In genomic region chr14:61743855-61744408, GRCm38 (mm10) we compare ENCODE assay signal across 13 mouse cellular contexts.
DNase-seq lines count a peak whose midpoint lies in the region; ATAC-seq and TF ChIP-seq lines count a peak whose summit lies in the region.
"Had no signal": no experiment of that assay in that cellular context is flagged by ENCODE, and none has a peak within 500 bp of the region (broad histone marks: within the 10 kb centered on the region; RNA-seq: fewer than 3 reads in every experiment).

No protein-coding gene starts in this region.

- H3K27ac ChIP-seq in forebrain, embryonic 14.5 days (ENCODE audit: low read depth, low read length) = no peak overlapping the region
- no peak overlapping the region for H3K27ac ChIP-seq in forebrain, embryonic 13.5 days
- H3K27ac ChIP-seq in midbrain, embryonic 14.5 days (replicated peaks; ENCODE audit: low read depth, low read length) = no peak overlapping the region
- no peak overlapping the region for H3K27ac ChIP-seq in midbrain, postnatal 0 days (ENCODE audit: low read depth, low read length)
- H3K27ac ChIP-seq in heart, embryonic 15.5 days = no peak overlapping the region
- H3K27ac ChIP-seq: embryonic facial prominence, embryonic 13.5 days; hindbrain, embryonic 13.5 days had no signal

- no peaks in the 10 kb centered on the region for H3K27me3 ChIP-seq in forebrain, embryonic 14.5 days (replicated peaks; ENCODE audit: control insufficient read depth, insufficient read depth, low read length)
- no peaks in the 10 kb centered on the region for H3K27me3 ChIP-seq in forebrain, embryonic 13.5 days
- H3K27me3 ChIP-seq in midbrain, embryonic 14.5 days (ENCODE audit: control insufficient read depth, insufficient read depth, low read length) = no peaks in the 10 kb centered on the region
- H3K27me3 ChIP-seq in midbrain, postnatal 0 days (ENCODE audit: insufficient read depth, low read length) = no peaks in the 10 kb centered on the region
- H3K27me3 ChIP-seq in heart, embryonic 15.5 days = no peaks in the 10 kb centered on the region
- H3K27me3 ChIP-seq: embryonic facial prominence, embryonic 13.5 days; hindbrain, embryonic 13.5 days had no signal

- no peak for TF ChIP-seq CTCF in midbrain, postnatal 0 days (IDR thresholded peaks at IDR 0.05)

- H3K36me3 ChIP-seq in forebrain, embryonic 14.5 days (ENCODE audit: control insufficient read depth, insufficient read depth, low read length) = no peaks in the 10 kb centered on the region
- H3K36me3 ChIP-seq in forebrain, embryonic 13.5 days (ENCODE audit: poor library complexity, severe bottlenecking) = no peaks in the 10 kb centered on the region
- no peaks in the 10 kb centered on the region for H3K36me3 ChIP-seq in midbrain, embryonic 14.5 days (ENCODE audit: control insufficient read depth, insufficient read depth, low read length)
- H3K36me3 ChIP-seq in midbrain, postnatal 0 days (ENCODE audit: insufficient read depth, low read length) = no peaks in the 10 kb centered on the region
- no peaks in the 10 kb centered on the region for H3K36me3 ChIP-seq in heart, embryonic 15.5 days
- H3K36me3 ChIP-seq: embryonic facial prominence, embryonic 13.5 days; hindbrain, embryonic 13.5 days had no signal

- H3K9me3 ChIP-seq in forebrain, embryonic 14.5 days (replicated peaks; ENCODE audit: control insufficient read depth, low read length) = no peaks in the 10 kb centered on the region
- H3K9me3 ChIP-seq in forebrain, embryonic 13.5 days (replicated peaks) = no peaks in the 10 kb centered on the region
- no peaks in the 10 kb centered on the region for H3K9me3 ChIP-seq in midbrain, embryonic 14.5 days (ENCODE audit: control insufficient read depth, low read length)
- H3K9me3 ChIP-seq in midbrain, postnatal 0 days (ENCODE audit: low read length) = no peaks in the 10 kb centered on the region
- no peaks in the 10 kb centered on the region for H3K9me3 ChIP-seq in heart, embryonic 15.5 days (replicated peaks)
- H3K9me3 ChIP-seq: hindbrain, embryonic 13.5 days had no signal

- intact Hi-C loops in left cerebral cortex, postnatal 10 days (cut with DNase I) = no loop called here

- peak; percentile 36 for DNase-seq in forebrain, embryonic 14.5 days (ENCODE audit: low spot score)
- peak; percentile 7 for DNase-seq in midbrain, embryonic 14.5 days
- no peak for DNase-seq in midbrain, postnatal 0 days (ENCODE audit: low spot score)
- no peak for DNase-seq in left cerebral cortex, postnatal 10 days (ENCODE audit: extremely low spot score in 1 of 2, low spot score in 2 of 2)
- DNase-seq in right cerebral cortex, postnatal 4 days = no peak
- no peak for DNase-seq in left cerebral cortex, adult 11 months (ENCODE audit: low spot score)
- DNase-seq: cerebellum, adult 11 months; lung, embryonic 14.5 days; thymus, postnatal 4 days had no signal

- WGBS in forebrain, embryonic 14.5 days = 27% methylated on average over 4 of the region's 4 CpGs
- WGBS in forebrain, embryonic 13.5 days = 30% methylated on average over 4 of the region's 4 CpGs
- WGBS in midbrain, embryonic 14.5 days = 39% methylated on average over 4 of the region's 4 CpGs
- WGBS in midbrain, postnatal 0 days = 46% methylated on average over 4 of the region's 4 CpGs
- WGBS in heart, embryonic 15.5 days = 12% methylated on average over 4 of the region's 4 CpGs

- peaks cover 6% of the 10 kb centered on the region for H3K4me1 ChIP-seq in forebrain, embryonic 14.5 days (ENCODE audit: control insufficient read depth, insufficient read depth, low read length)
- H3K4me1 ChIP-seq in forebrain, embryonic 13.5 days = peaks cover 14% of the 10 kb centered on the region
- H3K4me1 ChIP-seq in midbrain, embryonic 14.5 days (ENCODE audit: control insufficient read depth, insufficient read depth, low read length) = 0 out of 2 replicates have a peak, but pooled peaks cover 2% of the 10 kb centered on the region
- H3K4me1 ChIP-seq in midbrain, postnatal 0 days (ENCODE audit: insufficient read depth, low read length) = no peaks in the 10 kb centered on the region
- 0 out of 2 replicates have a peak, but pooled peaks cover 6% of the 10 kb centered on the region for H3K4me1 ChIP-seq in heart, embryonic 15.5 days (replicated peaks)
- H3K4me1 ChIP-seq: embryonic facial prominence, embryonic 13.5 days had no signal

- peak; percentile 42; the same call in 1 of the 2 replicates for ATAC-seq in forebrain, embryonic 14.5 days
- ATAC-seq in forebrain, embryonic 13.5 days = no peak
- ATAC-seq in midbrain, embryonic 14.5 days (ENCODE audit: low FRiP score, low TSS enrichment) = no peak
- ATAC-seq in midbrain, postnatal 0 days (ENCODE audit: low FRiP score) = no peak
- ATAC-seq in heart, embryonic 15.5 days (replicated peaks; ENCODE audit: insufficient number of reproducible peaks, insufficient read depth, low FRiP score, low read depth) = 0 out of 2 replicates have a peak, but pooled peaks have one; percentile 14

- H3K9ac ChIP-seq in forebrain, embryonic 14.5 days (ENCODE audit: low read length) = no peak overlapping the region
- H3K9ac ChIP-seq in forebrain, embryonic 13.5 days = no peak overlapping the region
- H3K9ac ChIP-seq in midbrain, embryonic 14.5 days (replicated peaks; ENCODE audit: low read length) = no peak overlapping the region
- no peak overlapping the region for H3K9ac ChIP-seq in midbrain, postnatal 0 days (replicated peaks; ENCODE audit: low read length, poor library complexity, severe bottlenecking)
- no peak overlapping the region for H3K9ac ChIP-seq in heart, embryonic 15.5 days
- H3K9ac ChIP-seq: embryonic facial prominence, embryonic 13.5 days; hindbrain, embryonic 13.5 days; lung, embryonic 14.5 days had no signal

- no peak overlapping the region for H3K4me3 ChIP-seq in forebrain, embryonic 14.5 days (ENCODE audit: low read depth, low read length)
- no peak overlapping the region for H3K4me3 ChIP-seq in forebrain, embryonic 13.5 days
- H3K4me3 ChIP-seq in midbrain, embryonic 14.5 days (replicated peaks; ENCODE audit: low read depth, low read length) = no peak overlapping the region
- no peak overlapping the region for H3K4me3 ChIP-seq in midbrain, postnatal 0 days (ENCODE audit: low read depth, low read length)
- H3K4me3 ChIP-seq in heart, embryonic 15.5 days = no peak overlapping the region
- H3K4me3 ChIP-seq: embryonic facial prominence, embryonic 13.5 days; hindbrain, embryonic 13.5 days had no signal

- no peak overlapping the region for H3K4me2 ChIP-seq in forebrain, embryonic 14.5 days (ENCODE audit: low read length)
- no peak overlapping the region for H3K4me2 ChIP-seq in forebrain, embryonic 13.5 days
- no peak overlapping the region for H3K4me2 ChIP-seq in midbrain, embryonic 14.5 days (ENCODE audit: low read length)
- no peak overlapping the region for H3K4me2 ChIP-seq in midbrain, postnatal 0 days (ENCODE audit: low read depth, low read length, poor library complexity, severe bottlenecking)
- no peak overlapping the region for H3K4me2 ChIP-seq in heart, embryonic 15.5 days
- H3K4me2 ChIP-seq: embryonic facial prominence, embryonic 13.5 days; hindbrain, embryonic 13.5 days; lung, embryonic 14.5 days had no signal

Comparison
In these comparisons a context has a peak if more than half of its experiments do, and no peak if none do; other contexts are left out.
1. ATAC-seq: peak in forebrain, embryonic 14.5 days (single experiment) and heart, embryonic 15.5 days (single experiment); none in forebrain, embryonic 13.5 days (single experiment), midbrain, embryonic 14.5 days (single experiment) and midbrain, postnatal 0 days (single experiment).
2. DNase-seq: peak in forebrain, embryonic 14.5 days (single experiment) and midbrain, embryonic 14.5 days (single experiment); none in midbrain, postnatal 0 days (single experiment), left cerebral cortex, postnatal 10 days (0 of 2), right cerebral cortex, postnatal 4 days (single experiment) and left cerebral cortex, adult 11 months (single experiment).